Mouse (Mus musculus): ENCODE results near the gene Kbtbd12.

Gene Kbtbd12

DNA sequence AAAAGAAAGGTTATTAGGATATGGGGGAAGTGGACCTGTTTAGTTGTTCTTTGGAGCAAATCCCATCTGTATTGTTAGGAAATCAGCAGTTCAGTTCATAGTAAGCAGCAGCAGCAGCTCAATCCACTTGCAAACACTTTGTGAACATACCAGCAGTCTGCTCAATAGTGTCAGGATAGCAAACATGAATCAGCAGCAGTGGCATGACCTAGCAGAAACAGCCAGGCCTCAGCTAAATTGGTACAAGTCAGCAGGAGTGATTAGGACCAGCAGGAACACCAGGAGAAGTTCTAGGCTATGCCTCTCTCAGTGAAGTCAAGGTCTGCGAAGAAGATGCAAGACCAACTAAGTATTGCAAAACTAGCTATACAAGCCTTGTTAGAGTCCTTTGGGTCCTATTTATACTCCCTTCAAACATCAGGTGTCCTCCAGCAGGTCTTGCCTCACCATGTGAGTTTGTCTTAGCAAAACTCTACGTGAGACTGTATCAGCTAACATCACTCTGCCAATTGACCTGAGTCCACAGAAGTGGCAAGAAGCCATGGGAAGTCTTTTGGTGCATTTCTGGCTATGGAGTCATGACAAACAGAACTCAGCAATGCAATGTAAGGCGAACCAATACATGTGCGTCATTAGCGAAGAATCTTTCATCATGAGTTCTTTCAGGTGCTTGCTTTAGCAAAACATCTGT lies at the start of gene Kbtbd12:
Gene Kbtbd12, minus strand, starts transcription at position 340 of the 691 bp plus-strand sequence.
- no peak for ATAC-seq (ENCODE audit: low TSS enrichment)

DNA sequence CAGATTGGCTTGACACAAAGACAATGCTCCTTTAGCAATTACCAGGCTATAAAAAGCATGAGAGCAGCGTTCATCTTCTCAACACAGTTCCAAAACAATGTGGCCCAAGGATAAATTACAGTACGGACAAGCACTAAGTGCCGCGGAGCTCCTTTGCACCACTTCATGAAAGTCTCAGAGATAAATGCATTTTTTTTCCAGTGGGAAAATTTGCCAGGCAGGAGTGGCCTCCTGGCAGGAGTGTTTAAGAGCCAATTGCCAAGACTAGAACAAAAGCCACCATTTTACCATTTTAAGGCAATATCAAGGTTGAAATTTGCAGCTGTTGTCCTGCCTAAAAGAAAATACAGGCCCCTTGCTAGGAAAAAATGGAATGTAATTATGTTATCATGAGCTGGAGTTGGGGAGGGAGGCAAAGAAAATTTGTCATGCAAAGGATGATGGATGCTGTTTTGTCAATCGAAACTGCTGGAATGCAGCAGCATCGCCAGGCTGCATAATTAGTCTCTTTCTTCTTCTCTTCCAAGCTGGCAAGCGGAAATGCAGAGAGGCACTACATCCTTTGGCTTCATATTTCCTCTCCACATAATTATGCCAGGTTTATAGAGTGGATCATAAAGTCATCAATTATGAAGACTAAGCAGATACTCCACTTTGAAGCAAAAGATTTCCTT lies 45.8 kb upstream of the Kbtbd12 start:
- ATAC-seq (ENCODE audit: low TSS enrichment): peak; percentile 31; the same call in 1 of the 2 replicates

DNA sequence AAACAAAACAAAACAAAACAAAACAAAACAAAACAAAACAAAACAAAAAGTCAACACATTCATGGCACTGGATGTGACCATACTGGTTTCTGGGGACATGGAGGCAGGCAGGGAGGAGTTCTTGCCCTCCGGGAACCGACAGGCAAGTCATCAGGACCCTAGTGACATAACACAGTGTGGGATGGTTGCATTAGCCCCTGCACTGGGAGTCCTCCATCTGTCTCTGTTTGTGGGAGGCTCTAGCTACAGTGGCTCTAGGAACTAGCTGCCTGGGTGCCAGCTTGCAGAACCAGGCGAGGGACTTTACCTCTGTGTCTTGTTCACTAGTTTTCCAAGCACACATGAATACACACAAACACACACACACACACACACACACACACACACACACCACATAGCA lies 43.3 kb upstream of the Kbtbd12 start:
- peak; percentile 57; the same call in 1 of the 2 replicates for ATAC-seq (ENCODE audit: low TSS enrichment)

DNA sequence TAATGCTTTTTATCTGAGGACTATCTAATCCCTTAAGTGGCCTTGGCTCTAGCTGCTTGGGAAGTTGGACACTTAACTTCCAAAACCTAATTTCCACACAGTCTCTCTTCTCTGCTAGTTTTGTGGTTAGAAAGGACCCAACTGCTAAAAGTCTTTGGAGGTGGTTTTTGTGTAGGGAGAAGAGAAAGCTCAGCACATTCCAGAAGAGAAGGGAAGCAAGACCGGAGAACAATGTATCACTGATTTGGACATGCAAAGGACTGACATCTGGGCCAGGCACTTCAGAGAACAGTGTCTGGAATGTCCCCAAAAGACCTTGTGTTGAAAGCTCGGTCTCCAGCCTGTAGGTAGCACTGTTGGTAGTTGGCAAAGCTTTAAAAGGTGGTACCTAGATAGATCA lies 40.0 kb upstream of the Kbtbd12 start:
- no peak for ATAC-seq (ENCODE audit: low TSS enrichment)

DNA sequence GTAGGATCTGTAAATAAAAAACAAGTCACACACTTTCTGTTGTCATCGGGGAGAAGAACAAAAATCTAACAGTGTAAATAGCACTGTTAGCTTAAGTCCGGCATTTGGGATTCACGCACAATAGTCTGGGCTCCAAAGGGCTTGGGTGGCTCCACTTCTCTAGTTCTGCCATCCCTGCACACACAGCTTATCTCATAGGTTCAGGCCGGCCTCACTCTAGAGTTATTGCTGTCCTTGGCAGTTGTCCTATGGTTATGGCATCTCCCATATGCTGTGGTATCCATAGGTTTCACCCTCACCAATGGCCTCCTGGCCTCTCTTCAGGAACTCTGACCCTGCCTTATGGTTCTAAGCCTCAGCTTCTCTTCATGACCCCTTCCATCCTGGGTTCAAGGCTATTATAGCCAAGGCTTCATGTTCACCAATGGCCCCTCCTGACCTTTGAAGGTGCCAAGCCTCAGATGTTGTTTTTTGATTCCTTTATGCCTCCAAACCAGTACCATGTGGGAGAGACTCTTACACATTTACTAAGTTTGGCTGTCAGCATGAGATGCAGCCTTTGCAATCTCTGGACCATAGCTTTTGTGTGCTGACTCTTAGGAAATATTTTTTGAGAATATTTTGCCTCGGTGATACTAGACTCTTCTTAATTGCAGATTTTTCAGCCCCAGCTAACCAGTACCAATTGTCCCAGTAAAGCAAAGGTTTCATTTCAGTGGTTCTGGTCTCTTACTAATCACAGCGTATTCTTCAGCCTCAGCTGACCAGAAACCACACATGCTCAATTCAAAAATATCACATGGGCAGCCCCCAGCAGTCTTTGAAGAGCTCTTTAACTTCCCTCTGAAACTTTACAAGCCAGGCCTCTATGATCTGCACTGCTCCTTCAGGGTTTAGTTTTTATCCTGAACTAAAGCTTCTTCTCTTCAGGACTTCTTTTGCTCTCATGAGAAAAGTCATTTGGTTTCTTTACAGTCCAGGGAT lies 39.3 kb upstream of the Kbtbd12 start:
- ATAC-seq (ENCODE audit: low TSS enrichment): no peak

DNA sequence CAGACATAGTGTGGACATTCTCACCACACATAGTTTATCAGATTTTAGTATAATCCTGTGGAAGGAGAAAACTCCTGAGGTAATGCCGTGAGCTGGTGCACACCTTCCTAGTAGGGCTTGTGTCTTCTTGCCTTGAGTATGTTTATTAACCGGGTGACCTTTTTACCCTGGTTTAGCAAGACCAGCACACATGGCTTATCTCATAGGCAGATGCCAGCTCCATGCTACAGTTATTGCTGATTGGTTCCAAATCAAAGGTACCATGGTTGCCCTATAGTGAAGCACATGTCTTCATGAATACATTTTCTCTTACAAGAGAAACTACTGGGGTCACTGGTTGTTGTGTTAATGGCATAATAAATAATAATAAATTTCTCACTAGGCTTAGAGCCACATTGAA lies 38.1 kb upstream of the Kbtbd12 start:
- ATAC-seq (ENCODE audit: low TSS enrichment): no peak

DNA sequence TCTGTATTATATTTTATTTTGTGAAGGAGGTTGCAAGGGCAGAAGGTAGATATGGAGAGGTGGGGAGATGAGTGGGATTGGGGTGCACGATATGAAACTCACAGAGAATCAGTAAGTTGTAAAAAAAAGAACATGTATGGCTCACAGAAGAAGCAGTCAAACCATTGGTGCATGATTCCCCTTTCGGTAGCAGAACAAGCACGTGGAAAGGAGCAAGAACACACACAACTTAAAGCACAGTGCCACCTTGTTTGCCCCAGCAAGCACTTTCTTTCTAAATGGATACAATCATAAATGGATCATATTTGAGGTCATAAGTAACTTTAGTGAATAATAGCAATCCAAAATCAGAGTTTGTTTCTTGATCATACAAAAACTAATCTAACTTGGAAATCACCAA lies 24.5 kb upstream of the Kbtbd12 start:
- ATAC-seq (ENCODE audit: low TSS enrichment): no peak

DNA sequence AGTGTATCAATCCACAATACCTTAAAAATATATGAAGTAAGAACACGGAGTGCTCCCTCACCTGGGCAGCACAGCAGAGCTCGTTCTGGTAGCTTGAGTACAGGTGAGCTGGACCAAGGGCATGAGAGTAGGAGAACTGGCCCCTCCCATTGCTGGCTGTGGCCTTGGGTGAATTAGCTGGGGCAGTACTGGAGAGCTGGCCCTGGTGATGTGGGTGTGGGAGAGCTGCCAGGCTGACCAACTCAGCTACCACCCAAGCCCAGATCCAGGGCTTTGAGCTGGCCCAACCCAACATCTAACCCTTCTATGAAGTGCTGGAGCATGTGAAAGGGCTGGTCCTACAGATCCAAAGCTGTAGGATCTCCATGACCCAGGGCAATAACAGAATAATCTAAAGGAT lies 23.9 kb upstream of the Kbtbd12 start:
- ATAC-seq (ENCODE audit: low TSS enrichment): no peak

DNA sequence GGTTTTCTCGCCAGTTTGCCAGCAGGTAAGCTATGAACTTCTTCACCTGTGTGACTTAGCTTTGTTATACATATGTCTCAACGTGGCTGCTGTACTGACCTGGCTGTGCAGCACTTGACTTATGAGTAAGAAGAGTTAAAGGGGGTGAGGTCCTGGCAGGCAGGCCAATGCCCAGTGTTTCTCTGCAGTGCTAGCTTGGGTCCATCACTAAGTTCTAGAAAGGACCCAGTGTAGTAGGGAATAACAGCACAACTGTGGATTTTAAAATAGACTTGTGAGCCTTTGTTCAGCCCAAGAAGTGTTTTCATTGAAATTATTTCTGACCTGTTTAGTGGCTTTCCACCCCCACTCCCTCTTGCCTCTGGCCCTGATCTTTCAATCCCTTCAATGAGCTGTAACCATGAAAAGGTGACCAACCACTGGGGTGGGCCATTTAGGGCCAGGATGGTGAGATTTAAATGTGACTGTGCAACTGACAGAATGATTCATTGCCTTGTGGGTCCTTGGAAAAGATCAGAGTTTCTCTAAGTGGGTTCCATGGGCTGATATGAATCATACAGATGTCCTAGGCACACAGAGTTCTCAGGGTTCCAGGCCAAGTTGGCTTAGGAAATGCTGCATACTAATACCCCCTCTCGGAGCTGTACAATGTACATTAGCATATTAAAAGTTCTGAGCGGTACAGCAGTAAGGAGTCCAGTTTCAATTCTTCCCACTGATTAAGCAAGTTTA lies 10.0 kb upstream of the Kbtbd12 start:
- ATAC-seq (ENCODE audit: low TSS enrichment): no peak; the same call in 1 of the 2 replicates

DNA sequence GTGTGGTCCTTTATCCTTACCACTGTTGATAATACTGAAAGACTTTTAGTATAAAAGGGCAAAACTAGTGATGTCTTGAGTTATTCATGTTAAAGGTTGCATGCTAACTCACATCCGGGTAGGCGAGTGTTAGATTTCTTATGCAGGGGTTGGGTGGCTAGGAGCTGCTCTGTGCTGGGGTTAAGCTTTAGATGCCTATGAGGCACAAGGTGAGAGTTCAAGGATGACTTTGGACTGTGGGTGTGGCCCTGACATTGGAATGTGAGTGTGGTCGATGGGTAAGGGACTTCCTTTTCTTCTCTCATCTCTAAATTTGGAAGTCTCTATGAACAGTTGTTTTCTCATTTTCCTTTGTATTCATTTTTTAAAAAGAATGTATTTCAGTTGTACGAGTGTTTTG lies 7.0 kb upstream of the Kbtbd12 start:
- ATAC-seq (ENCODE audit: low TSS enrichment): no peak

DNA sequence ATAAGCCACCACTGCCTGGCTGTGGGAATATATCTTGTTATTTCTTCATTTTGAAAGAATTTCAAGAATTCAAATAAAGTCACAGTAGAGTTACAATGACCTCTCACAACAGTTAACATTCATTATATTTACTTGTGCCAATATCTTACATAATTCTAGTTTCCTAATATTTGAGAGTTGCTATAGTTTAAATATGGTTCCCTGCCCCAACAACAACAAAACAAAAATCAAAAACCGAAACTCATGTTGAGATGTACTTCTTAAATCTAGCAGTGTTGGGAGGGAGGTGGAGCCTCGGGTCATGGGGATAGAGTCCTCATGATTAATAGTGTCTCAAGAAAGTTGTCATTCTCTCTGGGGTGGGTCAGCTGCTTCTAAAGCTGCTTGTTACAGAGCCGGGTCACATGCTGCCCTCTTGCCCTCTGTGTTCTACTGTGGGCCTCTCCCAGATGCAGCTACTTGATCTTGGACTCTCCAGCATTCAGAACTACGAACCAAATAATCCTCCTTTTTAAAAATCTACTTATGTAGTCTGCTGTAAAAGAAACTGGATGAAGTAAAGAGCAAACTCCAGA lies 3.7 kb upstream of the Kbtbd12 start:
- ATAC-seq (ENCODE audit: low TSS enrichment): no peak

DNA sequence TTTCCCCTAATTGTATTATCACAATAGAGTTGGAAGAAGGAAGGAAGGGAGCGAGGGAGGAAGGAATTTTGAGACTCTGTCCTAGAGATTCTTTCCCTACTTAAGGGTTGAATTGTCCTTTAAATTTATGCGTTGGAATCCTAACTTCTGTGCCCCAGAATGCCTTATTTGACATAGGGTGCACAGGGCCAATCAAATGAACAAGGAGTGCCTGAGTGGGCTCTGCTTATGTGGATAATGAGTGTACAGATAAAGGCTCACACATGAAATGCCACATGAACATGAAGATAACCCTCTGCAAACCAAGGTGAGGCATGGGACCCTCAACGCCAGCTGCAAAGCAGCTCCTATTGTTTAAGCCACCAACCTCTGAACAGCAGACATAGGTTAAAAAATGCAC lies 2.6 kb upstream of the Kbtbd12 start:
- ATAC-seq (ENCODE audit: low TSS enrichment): peak; percentile 19; the same call in 1 of the 2 replicates

DNA sequence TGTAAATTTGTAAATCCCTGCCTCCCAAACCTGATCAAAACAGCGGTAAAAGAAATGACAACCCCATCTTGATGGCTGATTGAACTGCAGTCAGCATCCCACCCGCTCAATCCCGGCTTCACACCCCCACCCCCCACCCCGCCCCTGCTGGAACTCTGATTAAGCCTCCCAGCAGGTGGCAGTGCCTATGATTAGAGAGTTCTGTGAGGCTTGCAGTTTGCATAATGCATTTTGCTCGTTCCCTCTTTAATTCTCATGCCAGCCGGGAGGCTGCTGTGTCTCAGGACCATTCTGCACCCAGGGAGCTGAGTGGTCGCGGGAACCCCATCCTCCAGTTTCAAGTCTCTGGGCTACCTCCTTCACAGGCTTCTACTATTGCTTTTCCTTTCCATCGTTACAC lies 2.2 kb upstream of the Kbtbd12 start:
- ATAC-seq (ENCODE audit: low TSS enrichment): peak; percentile 94

DNA sequence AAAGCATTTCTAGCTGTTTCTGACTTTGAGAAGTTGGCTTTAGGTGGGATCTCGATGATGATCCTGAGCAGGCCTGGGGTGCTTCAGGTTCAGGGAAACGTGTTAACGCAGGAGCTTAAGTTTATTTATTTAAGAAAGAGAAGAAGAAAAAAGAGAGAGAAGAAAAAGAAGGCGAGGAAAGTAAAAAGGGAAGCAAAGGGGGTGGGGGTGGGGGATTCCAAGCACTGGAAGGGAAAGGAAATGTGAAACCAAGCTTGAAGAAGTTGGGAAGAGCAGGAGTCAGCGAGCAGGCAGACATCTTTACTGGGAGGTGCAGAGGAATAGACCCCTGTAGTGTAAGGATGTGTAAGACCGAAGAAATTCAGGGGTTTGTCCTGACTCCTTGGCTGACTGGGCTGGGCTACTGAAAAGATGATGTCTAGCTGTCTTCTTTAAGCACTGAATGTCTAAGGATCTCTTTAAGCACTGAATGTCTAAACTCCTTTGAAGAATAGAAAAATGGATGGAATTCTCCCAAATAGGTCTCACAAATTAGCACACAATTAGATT lies 1.7 kb upstream of the Kbtbd12 start:
- ATAC-seq (ENCODE audit: low TSS enrichment): peak; percentile 20; the same call in 1 of the 2 replicates

DNA sequence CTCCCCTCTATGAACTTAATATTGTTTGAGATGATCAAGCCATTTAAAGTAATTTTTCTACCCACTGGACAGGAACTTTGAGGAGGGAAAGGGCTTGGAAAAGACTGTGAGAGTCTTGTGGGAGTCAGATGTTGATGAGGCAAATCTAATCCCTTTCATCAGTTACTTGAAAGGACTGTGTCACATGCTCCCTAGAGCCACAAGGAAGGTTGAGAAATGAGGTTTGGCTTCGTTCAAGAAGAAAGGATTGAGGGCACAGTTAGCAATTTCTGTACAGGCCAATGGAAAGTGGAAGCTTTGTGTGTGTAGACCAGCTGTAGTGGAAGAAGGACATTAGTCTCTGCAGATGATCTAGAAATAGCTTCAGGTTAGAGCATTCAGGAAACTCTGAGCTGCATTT lies 1.2 kb upstream of the Kbtbd12 start:
- no peak for ATAC-seq (ENCODE audit: low TSS enrichment)

DNA sequence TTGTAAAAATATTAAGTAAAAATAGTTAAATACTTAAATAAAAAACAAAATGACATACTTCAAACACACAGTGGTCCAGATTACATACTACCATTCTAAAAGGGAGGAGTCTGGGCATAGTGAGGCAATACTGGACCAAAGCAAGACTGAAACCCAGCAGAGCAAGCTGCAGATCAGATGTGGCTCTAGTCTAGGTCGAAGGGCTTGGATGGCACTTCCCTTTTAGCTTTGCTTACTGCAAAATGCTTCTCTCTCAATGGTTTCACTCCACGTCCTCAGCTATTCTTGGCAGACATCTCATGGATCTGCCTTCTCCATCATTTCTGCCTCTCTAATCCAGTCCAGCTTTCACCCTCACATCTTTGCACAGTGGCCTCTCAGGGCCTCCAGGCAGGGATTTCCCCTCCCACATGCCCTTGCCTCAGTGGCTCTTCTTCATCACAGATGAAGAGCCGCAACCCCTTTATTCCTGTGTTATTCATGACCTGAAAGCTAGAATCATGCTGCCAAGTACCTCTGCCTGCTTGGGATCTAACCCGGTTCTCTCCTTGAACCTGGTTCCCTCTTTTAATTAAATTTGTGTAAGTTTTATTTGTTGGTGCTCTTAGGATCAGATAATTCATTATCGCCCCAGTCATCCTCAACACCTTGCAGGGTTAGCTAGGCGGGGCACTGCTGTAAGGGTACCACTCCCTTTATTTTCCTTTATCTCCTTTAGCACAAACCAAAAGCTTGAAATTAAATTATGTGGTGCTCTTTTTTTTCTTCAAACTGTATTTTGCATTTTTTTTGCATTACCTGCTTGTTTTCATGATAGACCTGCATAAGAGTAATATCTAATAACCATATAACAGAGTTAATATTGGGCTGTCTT lies 1.6 kb downstream of the Kbtbd12 start:
- ATAC-seq (ENCODE audit: low TSS enrichment): no peak

DNA sequence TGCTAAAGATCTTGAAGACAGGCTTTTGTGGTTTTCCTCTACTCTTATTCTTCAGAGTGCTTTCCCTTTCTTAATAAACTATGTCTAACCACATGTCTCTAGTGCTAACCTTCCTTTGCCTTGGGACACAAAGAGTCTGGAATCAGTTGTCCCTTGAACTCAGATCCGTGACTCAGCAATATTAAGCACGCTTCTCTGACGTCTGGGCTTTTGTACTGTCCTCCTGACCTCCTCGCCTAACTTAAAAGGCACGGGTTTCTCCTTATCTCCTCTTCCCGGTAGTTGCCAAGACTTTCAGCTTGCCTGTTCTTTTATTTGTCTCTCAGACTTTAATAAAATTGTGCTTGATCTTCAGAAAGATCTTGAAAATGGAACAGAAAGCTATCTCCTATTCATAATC lies 6.5 kb downstream of the Kbtbd12 start:
- ATAC-seq (ENCODE audit: low TSS enrichment): no peak

DNA sequence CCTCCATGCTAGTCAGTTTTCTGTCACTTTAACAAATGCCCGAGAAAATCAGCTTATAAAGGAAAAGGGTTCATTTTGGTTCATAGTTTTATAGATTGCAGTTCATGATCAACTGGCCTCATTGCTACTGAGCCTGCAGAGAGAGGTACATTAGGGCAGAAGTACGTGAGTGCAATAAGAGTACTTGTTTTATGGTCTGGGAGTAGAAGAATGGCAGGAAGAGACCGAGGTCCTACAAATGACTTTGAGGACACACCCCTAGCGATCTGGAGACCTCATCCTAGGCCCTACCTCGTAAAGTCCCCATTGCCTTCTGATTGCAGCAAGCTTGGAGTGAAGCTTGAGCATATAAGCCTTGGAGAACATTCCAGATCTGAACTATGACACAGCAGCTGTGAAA lies 7.2 kb downstream of the Kbtbd12 start:
- ATAC-seq (ENCODE audit: low TSS enrichment): no peak

DNA sequence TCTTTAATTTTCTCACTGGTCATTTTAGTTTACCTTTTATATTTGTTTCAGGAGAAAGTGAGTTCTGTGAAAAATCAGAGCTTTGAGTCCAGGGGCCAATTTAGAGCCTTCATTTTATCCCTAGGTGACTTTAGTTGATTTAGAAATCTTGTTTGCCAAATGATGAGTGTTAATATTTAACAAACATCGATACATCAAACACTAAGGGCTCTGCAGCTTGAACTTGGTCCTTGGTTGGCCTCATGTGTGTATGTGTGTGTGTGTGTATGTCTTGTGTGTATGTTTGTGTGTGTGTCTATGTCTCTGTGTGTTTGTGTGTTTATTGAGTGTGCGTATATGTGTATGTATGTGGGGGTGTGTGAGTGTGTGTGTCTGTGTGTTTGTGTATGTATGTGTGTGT lies 7.9 kb downstream of the Kbtbd12 start:
- ATAC-seq (ENCODE audit: low TSS enrichment): no peak

DNA sequence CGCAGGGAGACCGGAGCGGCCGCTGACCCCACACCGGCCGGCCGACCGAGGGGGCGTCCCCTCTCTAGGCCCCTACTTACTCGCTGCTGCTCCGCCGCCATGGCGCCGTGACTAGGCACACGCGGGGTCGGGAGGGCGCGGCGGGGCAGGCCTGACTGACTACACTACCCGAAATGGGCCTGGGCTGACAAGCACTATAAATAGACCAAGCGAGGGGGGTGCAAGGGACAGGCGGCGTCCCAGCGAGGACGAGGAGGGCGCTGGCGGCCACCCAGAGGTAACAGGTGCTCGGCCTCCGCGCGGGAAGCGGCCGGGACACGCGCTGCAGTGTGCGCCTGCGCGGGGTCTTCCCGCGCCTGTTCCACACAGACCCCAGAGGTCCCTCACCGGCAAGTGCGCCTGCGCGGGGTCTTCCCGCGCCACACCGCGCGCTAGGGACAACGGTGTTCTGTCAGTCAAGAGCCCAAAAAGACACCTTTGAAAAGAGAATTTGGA lies 10.4 kb downstream of the Kbtbd12 start:
- peak; percentile 76 for ATAC-seq (ENCODE audit: low TSS enrichment)
